Mouse (Mus musculus) ovary, postnatal 14 days (tissue): ENCODE data around the gene Fbxo45.
"Not testable (repeated sequence)": the region's sequence is repeated elsewhere in the genome, so short reads cannot be mapped to it uniquely, and the experiment has no call there.

ENCODE experiments used
- DNase-seq: peaks from one replicate; pipeline ENCODE4 v3.0.0; 2022; ENCODE audit warnings: low spot score

Gene Fbxo45

GRCm38 (mm10) chr16:32246952-32247370 is at the start of gene Fbxo45, which contains the start of gene Wdr53:
Gene Fbxo45 (minus strand): TSS chr16:32247158.
Gene Wdr53 (plus strand): TSS chr16:32247227.
- peak; percentile 93 for DNase-seq

DNA sequence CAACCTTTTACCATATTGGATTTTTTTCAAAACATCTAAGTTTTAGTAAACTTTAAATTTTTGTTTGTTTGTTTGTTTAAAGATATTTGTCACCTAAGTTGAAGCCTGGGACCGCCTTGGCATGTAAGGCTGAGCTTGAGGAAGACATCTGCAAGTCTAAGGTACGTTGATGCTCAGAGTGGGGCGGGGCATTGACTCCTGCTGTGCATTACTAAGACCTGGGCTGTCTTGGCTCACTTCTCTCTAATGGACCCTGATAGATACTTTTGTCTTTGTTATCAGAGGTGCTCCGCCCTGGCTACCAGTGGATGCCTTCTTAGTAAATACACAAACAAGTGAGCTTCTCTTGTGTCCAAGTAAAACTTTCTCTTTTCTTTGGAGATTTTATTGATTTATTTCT is 44.9 kb upstream of the Fbxo45 start:
- no peak for DNase-seq

GRCm38 (mm10) chr16:32282608-32283007 is 35.6 kb upstream of the Fbxo45 start:
- no peak for DNase-seq

- no peak for DNase-seq
These were observed 33.3 kb upstream of the Fbxo45 start for GRCm38 (mm10) chr16:32280211-32280610.

DNA sequence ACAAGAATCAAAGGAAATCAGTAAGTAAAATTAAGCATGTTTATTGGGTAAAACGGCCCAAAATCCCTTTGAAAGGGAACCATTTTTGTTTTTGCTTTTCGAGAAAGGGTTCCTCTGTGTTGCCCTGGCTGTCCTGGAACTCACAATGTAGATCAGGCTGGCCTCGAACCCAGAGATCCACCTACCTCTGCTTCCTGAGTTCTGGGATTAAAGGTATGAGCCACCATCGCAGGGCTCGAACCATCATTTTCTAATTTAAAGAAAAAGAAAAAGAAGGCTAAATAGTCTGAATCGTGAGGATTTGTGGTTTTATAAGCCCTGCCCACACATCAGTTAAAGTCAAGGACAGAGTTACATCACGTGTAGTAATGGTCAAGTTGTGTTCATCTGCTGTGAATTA is 31.4 kb upstream of the Fbxo45 start:
- DNase-seq, result no peak

DNA sequence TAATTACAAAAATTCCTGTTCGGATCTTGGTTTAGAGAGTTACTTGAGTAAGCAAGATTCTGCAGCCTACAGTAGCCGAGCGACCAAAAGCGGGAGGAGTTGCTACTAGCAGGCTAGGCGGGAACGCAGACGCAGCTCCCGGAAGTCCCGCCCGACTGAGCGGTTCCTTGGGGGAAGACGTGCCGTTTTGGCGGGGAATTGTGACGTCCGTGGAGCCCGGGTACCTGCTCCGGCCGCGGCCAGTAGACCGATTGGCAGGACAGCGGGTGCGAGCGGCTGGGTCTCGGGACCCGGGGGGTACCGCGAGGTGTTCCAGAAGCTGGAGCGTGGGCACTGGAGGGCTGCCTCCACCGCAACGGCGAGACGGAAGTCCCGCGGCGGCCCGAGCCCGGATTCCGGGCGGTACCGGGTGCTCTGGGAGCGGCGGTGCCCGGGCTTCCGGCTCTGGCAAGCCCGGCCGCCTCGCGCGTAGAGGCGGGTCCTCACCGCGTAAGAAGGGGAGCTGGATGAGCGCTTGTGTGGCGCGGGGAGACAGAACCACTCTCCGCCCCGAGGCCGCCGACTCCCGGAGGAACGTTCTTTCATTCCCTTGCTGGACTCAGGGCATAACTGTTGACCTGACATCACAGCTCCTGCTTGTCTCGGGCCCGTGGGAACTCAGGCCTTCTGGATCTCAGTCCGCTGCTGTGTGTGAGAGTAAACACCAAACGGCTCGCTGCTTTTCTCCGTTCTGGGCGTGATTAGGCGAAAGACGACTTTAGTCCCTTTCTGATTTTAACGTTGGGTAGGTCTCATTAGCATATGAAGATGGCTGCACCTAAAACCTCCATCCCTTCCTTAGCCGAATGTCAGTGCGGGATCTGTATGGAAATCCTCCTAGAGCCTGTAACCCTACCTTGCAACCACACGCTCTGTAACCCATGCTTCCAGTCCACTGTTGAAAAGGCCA is 30.6 kb upstream of the Fbxo45 start, which contains the start of gene Rnf168:
Rnf168 (plus strand) TSS at position 152 of the 949 bp plus-strand sequence.
- peak; percentile 76 for DNase-seq

- DNase-seq, result no peak
These were observed 28.9 kb upstream of the Fbxo45 start for GRCm38 (mm10) chr16:32275830-32276229.

DNA sequence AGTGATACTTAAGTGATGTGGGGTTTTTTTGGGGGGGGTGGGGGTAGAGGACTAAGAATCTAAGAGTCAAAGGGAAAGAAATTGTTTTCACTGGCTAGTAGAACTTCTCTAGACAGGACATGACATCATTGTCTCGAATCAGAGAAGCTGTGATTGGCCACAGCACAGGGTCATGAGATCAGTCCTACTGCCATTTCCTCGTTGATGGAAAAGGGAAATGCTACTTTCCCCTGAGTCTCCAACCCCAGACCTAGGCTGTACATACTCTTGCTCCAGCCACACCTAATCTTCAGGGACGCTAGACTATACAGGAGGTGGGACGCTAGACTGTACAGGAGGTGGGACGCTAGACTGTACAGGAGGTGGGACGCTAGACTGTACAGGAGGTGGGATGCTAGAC is 28.1 kb upstream of the Fbxo45 start:
- no peak for DNase-seq

DNA sequence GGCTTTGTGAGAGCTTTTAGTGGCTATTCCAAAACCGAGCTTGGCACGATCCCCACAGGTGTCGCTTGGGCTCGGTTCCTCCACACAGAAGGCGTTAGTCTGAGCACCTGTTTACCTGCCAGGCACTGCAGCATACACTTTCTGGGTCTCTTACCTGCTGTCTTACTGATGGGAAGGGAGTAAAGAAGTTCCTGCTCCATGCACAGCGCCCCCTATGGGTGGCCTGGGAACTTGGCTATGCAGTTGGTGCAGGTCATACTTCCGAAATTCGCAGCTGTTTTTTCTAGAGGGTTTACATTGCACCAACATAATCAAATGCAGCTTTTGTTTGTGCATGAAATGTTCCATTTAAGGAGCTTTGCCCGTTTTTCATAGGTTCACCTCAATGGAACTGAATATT is 26.4 kb upstream of the Fbxo45 start:
- DNase-seq, result no peak

GRCm38 (mm10) chr16:32271291-32271690 is 24.3 kb upstream of the Fbxo45 start, which contains the start of gene Smco1:
Gene Smco1 (plus strand): TSS chr16:32271468.
- no peak for DNase-seq

- not testable (repeated sequence) for DNase-seq
These were observed 17.3 kb upstream of the Fbxo45 start for GRCm38 (mm10) chr16:32264225-32264624.

GRCm38 (mm10) chr16:32246351-32246791 is 587 bp downstream of the Fbxo45 start:
- DNase-seq, result peak; percentile 19

GRCm38 (mm10) chr16:32243901-32244300 is 3.1 kb downstream of the Fbxo45 start:
- DNase-seq, result no peak

- DNase-seq, result no peak
These were observed 7.3 kb downstream of the Fbxo45 start for GRCm38 (mm10) chr16:32239428-32240312.

DNA sequence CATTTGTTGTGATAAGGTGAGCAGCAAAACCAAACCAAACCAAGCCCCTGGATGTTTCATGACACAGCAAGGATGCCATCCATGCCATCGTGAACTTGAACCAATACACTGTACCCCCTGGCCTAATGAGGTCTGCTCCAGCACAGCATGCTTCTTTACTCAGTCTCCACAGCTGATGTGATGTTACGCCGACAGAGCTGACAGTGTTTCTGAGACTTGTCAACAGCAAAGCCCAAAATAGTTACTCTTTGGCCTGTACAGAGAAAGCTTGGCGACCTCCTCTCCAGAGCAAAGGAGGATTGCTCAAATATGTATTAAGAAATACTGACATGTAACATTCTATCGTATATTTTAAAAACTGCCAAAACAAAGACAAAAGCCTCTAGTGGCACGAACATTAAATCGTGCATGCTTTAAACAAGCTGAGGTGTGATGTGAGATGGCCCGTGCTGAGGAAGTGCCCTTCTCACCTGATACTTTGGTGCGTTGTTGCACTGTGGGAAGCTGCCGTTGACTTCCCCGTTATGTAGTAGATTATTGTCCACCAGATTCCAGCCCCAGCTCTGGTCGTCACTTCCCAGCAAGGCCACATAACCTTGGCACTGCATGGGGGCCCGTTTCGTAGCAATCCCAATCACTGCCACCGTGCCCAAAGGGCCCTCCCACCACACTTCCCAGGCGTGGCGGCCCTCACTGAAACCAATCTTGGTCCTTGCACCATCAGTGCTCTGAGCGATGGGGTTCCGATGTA is 8.9 kb downstream of the Fbxo45 start:
- DNase-seq, result no peak

- DNase-seq, result not testable (repeated sequence)
These were observed 14.9 kb downstream of the Fbxo45 start for GRCm38 (mm10) chr16:32232050-32232449.

GRCm38 (mm10) chr16:32222399-32222798 is 24.6 kb downstream of the Fbxo45 start:
- no peak for DNase-seq

- no peak for DNase-seq
These were observed 25.2 kb downstream of the Fbxo45 start for GRCm38 (mm10) chr16:32221803-32222202.

DNA sequence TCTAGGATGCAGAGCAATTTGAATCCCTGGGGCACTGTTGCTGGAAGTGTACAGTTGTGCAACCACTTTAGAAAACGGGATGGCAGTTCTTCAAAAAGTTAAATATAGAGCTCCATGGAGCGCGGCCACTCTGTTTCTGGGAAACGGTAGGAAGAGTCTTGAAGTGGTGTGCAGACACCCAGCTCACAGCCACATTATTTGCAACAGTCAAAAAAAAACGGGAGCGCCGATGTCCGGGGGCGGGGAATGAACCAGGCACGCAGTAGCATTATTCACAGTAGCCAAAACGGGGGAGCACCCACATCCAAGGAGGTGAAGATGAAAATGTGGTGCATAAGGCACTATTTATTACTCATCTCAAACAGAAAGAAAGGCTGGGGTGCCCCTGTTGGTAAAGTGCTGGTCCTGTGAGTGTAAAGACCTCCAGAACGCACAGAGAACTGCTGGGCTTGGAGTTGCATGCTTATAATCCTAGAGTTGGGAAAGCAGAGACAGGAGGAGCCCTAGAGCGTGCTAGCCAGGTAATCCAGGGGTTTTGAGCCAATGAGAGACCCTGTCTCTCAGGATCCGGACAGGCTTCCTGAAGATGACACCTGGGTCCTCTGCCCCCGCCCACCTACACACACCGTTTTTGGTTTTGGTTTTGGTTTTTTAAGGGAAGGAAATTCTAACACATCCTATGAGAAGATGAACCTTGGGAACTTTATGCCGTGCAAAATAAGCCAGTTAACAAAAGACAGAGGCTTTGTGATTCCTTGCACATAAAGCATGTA is 32.0 kb downstream of the Fbxo45 start:
- no peak for DNase-seq

DNA sequence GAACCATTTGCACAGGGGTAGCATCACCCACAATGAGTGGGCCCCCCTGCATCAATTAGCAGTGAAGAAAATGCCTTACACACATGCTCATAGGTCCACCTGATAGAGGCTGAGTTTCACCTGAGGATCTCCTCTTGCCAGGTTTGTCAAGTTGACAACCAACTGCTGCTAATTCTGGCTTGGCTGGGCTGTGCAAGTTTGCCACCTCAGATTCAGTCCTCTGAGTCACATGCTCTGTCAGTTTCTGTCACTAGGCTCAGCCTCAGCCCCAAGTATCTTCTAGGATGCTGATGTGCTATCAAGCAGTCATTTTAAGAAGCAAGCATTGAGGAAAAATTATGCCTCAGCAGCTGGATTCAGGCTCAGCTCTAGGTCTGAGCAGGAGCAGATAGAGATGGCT is 32.8 kb downstream of the Fbxo45 start:
- DNase-seq, result no peak

- DNase-seq, result no peak
These were observed 42.1 kb downstream of the Fbxo45 start for GRCm38 (mm10) chr16:32204902-32205301.
